Mouse (Mus musculus) G1E (cell line): Measurements from ENCODE around the gene Tnrc18.

ENCODE experiments used
- CTCF ChIP-seq: IDR thresholded peaks from 2 replicates; pipeline ENCODE4 v1.5.1; 2012; ENCODE audit warnings: low read depth, low read length, inconsistent platforms, mixed read lengths
- GATA2 ChIP-seq: IDR thresholded peaks from 2 replicates; pipeline ENCODE4 v1.6.1; 2012; ENCODE audit warnings: low read depth, low read length, inconsistent platforms, borderline replicate concordance

GRCm38 (mm10) chr5:142821266-142821973 is 4.0 kb upstream of the Tnrc18 start:
- no peak for TF ChIP-seq CTCF
- TF ChIP-seq GATA2, result no peak
